Comparison of ENCODE assay signal across 20 mouse cellular contexts in genomic region chr7:75872697-75873096, GRCm38 (mm10). TPM values are rescaled to one million over a fixed set of nuclear protein-coding genes. Genes with fewer than 3 reads are reported as not detected.
DNase-seq lines count a peak whose midpoint lies in the region; ATAC-seq and TF ChIP-seq lines count a peak whose summit lies in the region.
"Had no signal": no experiment of that assay in that cellular context is flagged by ENCODE, and none has a peak within 500 bp of the region (broad histone marks: within the 10 kb centered on the region; RNA-seq: fewer than 3 reads in every experiment).

No protein-coding gene starts in this region.

- H3K4me2 ChIP-seq in hindbrain, postnatal 0 days (ENCODE audit: low read depth, low read length), result no peak overlapping the region
- H3K4me2 ChIP-seq in hindbrain, embryonic 11.5 days (replicated peaks; ENCODE audit: low read depth, low read length), result no peak overlapping the region
- no peak overlapping the region for H3K4me2 ChIP-seq in midbrain, postnatal 0 days (ENCODE audit: low read depth, low read length, poor library complexity, severe bottlenecking)
- no peak overlapping the region for H3K4me2 ChIP-seq in midbrain, embryonic 13.5 days (replicated peaks)
- no peak overlapping the region for H3K4me2 ChIP-seq in liver, embryonic 16.5 days (ENCODE audit: low read depth, low read length)
- H3K4me2 ChIP-seq: embryonic facial prominence, embryonic 15.5 days; forebrain, embryonic 15.5 days; heart, embryonic 11.5 days; heart, embryonic 15.5 days; hindbrain, embryonic 15.5 days had no signal

- no peak overlapping the region for H3K4me3 ChIP-seq in hindbrain, postnatal 0 days (ENCODE audit: low read length)
- no peak overlapping the region for H3K4me3 ChIP-seq in hindbrain, embryonic 11.5 days (ENCODE audit: low read depth, low read length)
- H3K4me3 ChIP-seq in midbrain, postnatal 0 days (ENCODE audit: low read depth, low read length), result no peak overlapping the region
- H3K4me3 ChIP-seq in midbrain, embryonic 13.5 days (replicated peaks), result no peak overlapping the region
- no peak overlapping the region for H3K4me3 ChIP-seq in liver, embryonic 16.5 days (ENCODE audit: low read depth, low read length)
- H3K4me3 ChIP-seq: embryonic facial prominence, embryonic 15.5 days; erythroblast, embryonic 14.5 days; forebrain, embryonic 10.5 days; forebrain, embryonic 15.5 days; heart, adult 2 months; heart, embryonic 15.5 days; hindbrain, embryonic 10.5 days; hindbrain, embryonic 15.5 days had no signal

- peaks cover 11% of the 10 kb centered on the region; the same call in 1 of the 2 replicates for H3K36me3 ChIP-seq in hindbrain, postnatal 0 days (ENCODE audit: insufficient read depth, low read length)
- no peaks in the 10 kb centered on the region for H3K36me3 ChIP-seq in hindbrain, embryonic 11.5 days (ENCODE audit: control insufficient read depth, insufficient read depth, low read length)
- H3K36me3 ChIP-seq in midbrain, postnatal 0 days (ENCODE audit: insufficient read depth, low read length), result peaks cover 4% of the 10 kb centered on the region
- H3K36me3 ChIP-seq in midbrain, embryonic 13.5 days, result peaks cover 52% of the 10 kb centered on the region
- peaks cover 13% of the 10 kb centered on the region for H3K36me3 ChIP-seq in liver, embryonic 16.5 days (ENCODE audit: control insufficient read depth, insufficient read depth)

- TF ChIP-seq CTCF in hindbrain, postnatal 0 days (IDR thresholded peaks at IDR 0.05; ENCODE audit: low read depth), result no peak
- TF ChIP-seq CTCF in midbrain, postnatal 0 days (IDR thresholded peaks at IDR 0.05), result no peak

- 59% methylated on average over 8 of the region's 8 CpGs for WGBS in hindbrain, postnatal 0 days
- WGBS in hindbrain, embryonic 11.5 days, result 91% methylated on average over 8 of the region's 8 CpGs
- 89% methylated on average over 8 of the region's 8 CpGs for WGBS in midbrain, postnatal 0 days
- WGBS in midbrain, embryonic 13.5 days, result 94% methylated on average over 8 of the region's 8 CpGs
- WGBS in liver, embryonic 16.5 days (ENCODE audit: insufficient replicate concordance), result 76% methylated on average over 8 of the region's 8 CpGs

- H3K9me3 ChIP-seq in hindbrain, postnatal 0 days (ENCODE audit: low read length), result no peaks in the 10 kb centered on the region
- no peaks in the 10 kb centered on the region for H3K9me3 ChIP-seq in hindbrain, embryonic 11.5 days (ENCODE audit: control insufficient read depth, low read length)
- H3K9me3 ChIP-seq in midbrain, postnatal 0 days (ENCODE audit: low read length), result no peaks in the 10 kb centered on the region
- H3K9me3 ChIP-seq in midbrain, embryonic 13.5 days, result no peaks in the 10 kb centered on the region
- H3K9me3 ChIP-seq in liver, embryonic 16.5 days (replicated peaks; ENCODE audit: control insufficient read depth, low read length), result no peaks in the 10 kb centered on the region
- H3K9me3 ChIP-seq: embryonic facial prominence, embryonic 15.5 days; forebrain, embryonic 10.5 days; forebrain, embryonic 15.5 days; heart, embryonic 15.5 days; hindbrain, embryonic 10.5 days; hindbrain, embryonic 15.5 days had no signal

- no peaks in the 10 kb centered on the region for H3K27me3 ChIP-seq in hindbrain, postnatal 0 days (ENCODE audit: insufficient read depth, low read length)
- no peaks in the 10 kb centered on the region for H3K27me3 ChIP-seq in hindbrain, embryonic 11.5 days (ENCODE audit: control insufficient read depth, insufficient read depth, low read length)
- H3K27me3 ChIP-seq in midbrain, postnatal 0 days (ENCODE audit: insufficient read depth, low read length), result no peaks in the 10 kb centered on the region
- H3K27me3 ChIP-seq in midbrain, embryonic 13.5 days, result no peaks in the 10 kb centered on the region
- H3K27me3 ChIP-seq in liver, embryonic 16.5 days (ENCODE audit: control insufficient read depth, insufficient read depth, low read depth, low read length), result no peaks in the 10 kb centered on the region
- H3K27me3 ChIP-seq: CH12.LX; embryonic facial prominence, embryonic 15.5 days; forebrain, embryonic 15.5 days; heart, embryonic 15.5 days; hindbrain, embryonic 15.5 days; Patski had no signal

- no peak for DNase-seq in hindbrain, postnatal 0 days (ENCODE audit: low spot score)
- DNase-seq in hindbrain, embryonic 11.5 days (ENCODE audit: low spot score), result no peak
- DNase-seq in midbrain, postnatal 0 days (ENCODE audit: low spot score), result no peak
- no peak for DNase-seq in layer of hippocampus, adult 9-10 months (ENCODE audit: low spot score)
- DNase-seq: embryo, embryonic 11 days; gastrocnemius, postnatal 10 days; heart, adult 2 months had no signal

- H3K27ac ChIP-seq in hindbrain, postnatal 0 days, result peak overlapping the region; percentile 20; the same call in 1 of the 2 replicates
- H3K27ac ChIP-seq in hindbrain, embryonic 11.5 days (ENCODE audit: low read depth, low read length), result no peak overlapping the region
- no peak overlapping the region for H3K27ac ChIP-seq in midbrain, postnatal 0 days (ENCODE audit: low read depth, low read length)
- H3K27ac ChIP-seq in midbrain, embryonic 13.5 days, result no peak overlapping the region
- H3K27ac ChIP-seq in liver, embryonic 16.5 days (ENCODE audit: low read length), result peak overlapping the region; percentile 41; the same call in 1 of the 2 replicates
- H3K27ac ChIP-seq: embryonic facial prominence, embryonic 15.5 days; forebrain, embryonic 10.5 days; forebrain, embryonic 15.5 days; heart, adult 2 months; heart, embryonic 15.5 days; hindbrain, embryonic 10.5 days; hindbrain, embryonic 15.5 days had no signal

- no peak; the same call in 1 of the 2 replicates for ATAC-seq in hindbrain, postnatal 0 days
- ATAC-seq in hindbrain, embryonic 11.5 days (ENCODE audit: low FRiP score), result no peak
- ATAC-seq in midbrain, postnatal 0 days (ENCODE audit: low FRiP score), result 0 out of 2 replicates have a peak, but pooled peaks have one; percentile 9
- ATAC-seq in midbrain, embryonic 13.5 days, result no peak
- ATAC-seq in liver, embryonic 16.5 days (ENCODE audit: low read depth), result no peak
- ATAC-seq: activated CD4-positive, CD25-positive, alpha-beta regulatory T cell, adult 4 months; forebrain, embryonic 15.5 days had no signal

- no peaks in the 10 kb centered on the region for H3K4me1 ChIP-seq in hindbrain, postnatal 0 days (ENCODE audit: insufficient read depth, low read length)
- H3K4me1 ChIP-seq in hindbrain, embryonic 11.5 days (replicated peaks; ENCODE audit: control insufficient read depth, insufficient read depth, low read length), result no peaks in the 10 kb centered on the region
- H3K4me1 ChIP-seq in midbrain, postnatal 0 days (ENCODE audit: insufficient read depth, low read length), result no peaks in the 10 kb centered on the region
- H3K4me1 ChIP-seq in midbrain, embryonic 13.5 days (replicated peaks), result no peaks in the 10 kb centered on the region
- H3K4me1 ChIP-seq in liver, embryonic 16.5 days (ENCODE audit: control insufficient read depth, low read depth, low read length), result peaks cover 2% of the 10 kb centered on the region
- H3K4me1 ChIP-seq: embryonic facial prominence, embryonic 15.5 days; forebrain, embryonic 15.5 days had no signal

- H3K9ac ChIP-seq in hindbrain, postnatal 0 days (replicated peaks; ENCODE audit: low read length), result no peak overlapping the region
- no peak overlapping the region for H3K9ac ChIP-seq in hindbrain, embryonic 11.5 days (ENCODE audit: low read depth, low read length)
- H3K9ac ChIP-seq in midbrain, postnatal 0 days (replicated peaks; ENCODE audit: low read length, poor library complexity, severe bottlenecking), result no peak overlapping the region
- H3K9ac ChIP-seq in midbrain, embryonic 13.5 days (replicated peaks), result no peak overlapping the region
- H3K9ac ChIP-seq in liver, embryonic 16.5 days (ENCODE audit: low read depth, low read length), result no peak overlapping the region
- H3K9ac ChIP-seq: embryonic facial prominence, embryonic 15.5 days; forebrain, embryonic 15.5 days; heart, embryonic 15.5 days; hindbrain, embryonic 15.5 days had no signal

RNA-seq across cellular contexts. Expression of gene Klhl25, which starts 24.6 kb away (rescaled TPM):
- total RNA-seq in hindbrain, postnatal 0 days (2014; rRNA removed), result 41.9 and 47.8 TPM in 2 replicates
- polyA plus RNA-seq in hindbrain, postnatal 0 days (2015; fragmentation: Nextera tagmentation; extraction: Ambion mirVana), result 14.4 and 15.7 TPM in 2 replicates
- polyA plus RNA-seq in hindbrain, embryonic 11.5 days (2014; fragmentation: Nextera tagmentation; extraction: Ambion mirVana), result 17.0 and 20.1 TPM in 2 replicates
- 34.2 and 35.3 TPM in 2 replicates for total RNA-seq in midbrain, postnatal 0 days (2014; rRNA removed)
- polyA plus RNA-seq in midbrain, postnatal 0 days (2015; fragmentation: Nextera tagmentation; extraction: Ambion mirVana), result 12.6 and 13.9 TPM in 2 replicates
- 22.6 and 25.8 TPM in 2 replicates for polyA plus RNA-seq in midbrain, embryonic 13.5 days (2015; fragmentation: Nextera tagmentation; extraction: Ambion mirVana)
- 19.4 and 22.5 TPM in 2 replicates for polyA plus RNA-seq in liver, embryonic 16.5 days (2015; fragmentation: Nextera tagmentation; extraction: Ambion mirVana)

Comparison
In these comparisons a context has a peak if more than half of its experiments do, and no peak if none do; other contexts are left out.
1. H3K27ac ChIP-seq: peak in hindbrain, postnatal 0 days (single experiment) and liver, embryonic 16.5 days (single experiment); none in hindbrain, embryonic 11.5 days (single experiment), midbrain, postnatal 0 days (single experiment) and midbrain, embryonic 13.5 days (single experiment).